Mouse (Mus musculus): Measurements from ENCODE around the gene Gm42421.

GRCm38 (mm10) chr5:143930656-143931055 lies 2.7 kb downstream of the Gm42421 start:
- no peak for TF ChIP-seq CTCF (IDR thresholded peaks at IDR 0.05; ENCODE audit: low read depth)
- TF ChIP-seq EP300 (optimal IDR thresholded peaks at IDR 0.05): no peak

All from stomach, postnatal 0 days (tissue).